Mouse (Mus musculus): ENCODE measurements at regions not wholly inside any gene's neighbourhood (a gene's known extent, or its start where the extent isn't known, plus 50 kb on each side); places are given as distances from the start of the nearest gene placed in this dataset.

- DNase-seq (ENCODE audit: low spot score) (no peak), ATAC-seq (replicated peaks; ENCODE audit: low FRiP score, low read depth) (no peak)
- Histone ChIP-seq H3K9ac (ENCODE audit: low read depth, low read length) (no peak overlapping the region), H3K36me3 (ENCODE audit: insufficient read depth, low read length) (no peaks in the 10 kb centered on the region), H3K4me2 (ENCODE audit: low read length) (no peak overlapping the region), H3K27me3 (ENCODE audit: insufficient read depth, low read length) (no peaks in the 10 kb centered on the region), H3K4me3 (replicated peaks; ENCODE audit: low read depth, low read length) (no peak overlapping the region), H3K9me3 (replicated peaks; ENCODE audit: low read length) (no peaks in the 10 kb centered on the region), H3K27ac (no peak overlapping the region), H3K4me1 (replicated peaks; ENCODE audit: insufficient read depth, low read length) (no peaks in the 10 kb centered on the region)
- 74% methylated on average over 13 of the region's 13 CpGs for WGBS
- TF ChIP-seq CTCF (IDR thresholded peaks at IDR 0.05; ENCODE audit: low read depth), result no peak
These were observed 175.2 kb upstream of the Foxn2 start for GRCm38 (mm10) chr17:88265291-88265690.

GRCm38 (mm10) chr17:88268216-88268615, 172.3 kb upstream of the Foxn2 start:
- WGBS, result 85% methylated on average over 8 of the region's 8 CpGs

GRCm38 (mm10) chr17:88268802-88269201, 171.7 kb upstream of the Foxn2 start:
- no peak for TF ChIP-seq CTCF (IDR thresholded peaks at IDR 0.05; ENCODE audit: low read depth)

More at GRCm38 (mm10) chr17:88268216-88268615, 172.3 kb upstream of the Foxn2 start:
- Histone ChIP-seq H3K4me2 (ENCODE audit: low read length) (no peak overlapping the region), H3K4me3 (replicated peaks; ENCODE audit: low read depth, low read length) (no peak overlapping the region), H3K4me1 (replicated peaks; ENCODE audit: insufficient read depth, low read length) (no peaks in the 10 kb centered on the region), H3K27me3 (ENCODE audit: insufficient read depth, low read length) (no peaks in the 10 kb centered on the region), H3K36me3 (ENCODE audit: insufficient read depth, low read length) (no peaks in the 10 kb centered on the region), H3K9me3 (replicated peaks; ENCODE audit: low read length) (no peaks in the 10 kb centered on the region), H3K9ac (ENCODE audit: low read depth, low read length) (no peak overlapping the region), H3K27ac (no peak overlapping the region)
- no peak for ATAC-seq (replicated peaks; ENCODE audit: low FRiP score, low read depth)
- no peak for TF ChIP-seq CTCF (IDR thresholded peaks at IDR 0.05; ENCODE audit: low read depth)
- no peak for DNase-seq (ENCODE audit: low spot score)

GRCm38 (mm10) chr17:88270896-88271295, 169.6 kb upstream of the Foxn2 start:
- no peak for TF ChIP-seq CTCF (IDR thresholded peaks at IDR 0.05; ENCODE audit: low read depth)
- WGBS, result 74% methylated on average over 5 of the region's 5 CpGs
- no peaks in the 10 kb centered on the region for H3K4me1 ChIP-seq (replicated peaks; ENCODE audit: insufficient read depth, low read length)
- H3K9me3 ChIP-seq (replicated peaks; ENCODE audit: low read length), result no peaks in the 10 kb centered on the region
- DNase-seq (ENCODE audit: low spot score), result no peak
- no peaks in the 10 kb centered on the region for H3K27me3 ChIP-seq (ENCODE audit: insufficient read depth, low read length)
- ATAC-seq (replicated peaks; ENCODE audit: low FRiP score, low read depth), result no peak
- H3K27ac ChIP-seq, result no peak overlapping the region
- H3K4me2 ChIP-seq (ENCODE audit: low read length), result no peak overlapping the region
- H3K9ac ChIP-seq (ENCODE audit: low read depth, low read length), result no peak overlapping the region
- no peaks in the 10 kb centered on the region for H3K36me3 ChIP-seq (ENCODE audit: insufficient read depth, low read length)
- no peak overlapping the region for H3K4me3 ChIP-seq (replicated peaks; ENCODE audit: low read depth, low read length)

More at GRCm38 (mm10) chr17:88268802-88269201, 171.7 kb upstream of the Foxn2 start:
- Histone ChIP-seq H3K4me3 (replicated peaks; ENCODE audit: low read depth, low read length) (no peak overlapping the region), H3K4me2 (ENCODE audit: low read length) (no peak overlapping the region), H3K27ac (no peak overlapping the region), H3K9ac (ENCODE audit: low read depth, low read length) (no peak overlapping the region), H3K36me3 (ENCODE audit: insufficient read depth, low read length) (no peaks in the 10 kb centered on the region), H3K4me1 (replicated peaks; ENCODE audit: insufficient read depth, low read length) (no peaks in the 10 kb centered on the region), H3K27me3 (ENCODE audit: insufficient read depth, low read length) (no peaks in the 10 kb centered on the region), H3K9me3 (replicated peaks; ENCODE audit: low read length) (no peaks in the 10 kb centered on the region)
- WGBS, result 96% methylated on average over 14 of the region's 14 CpGs
- DNase-seq (ENCODE audit: low spot score), result no peak
- no peak for ATAC-seq (replicated peaks; ENCODE audit: low FRiP score, low read depth)

GRCm38 (mm10) chr17:88272161-88272560, 168.3 kb upstream of the Foxn2 start:
- no peak overlapping the region for H3K27ac ChIP-seq
- TF ChIP-seq CTCF (IDR thresholded peaks at IDR 0.05; ENCODE audit: low read depth), result no peak
- ATAC-seq (replicated peaks; ENCODE audit: low FRiP score, low read depth) (no peak), DNase-seq (ENCODE audit: low spot score) (no peak)
- no peak overlapping the region for H3K4me3 ChIP-seq (replicated peaks; ENCODE audit: low read depth, low read length)
- H3K36me3 ChIP-seq (ENCODE audit: insufficient read depth, low read length), result no peaks in the 10 kb centered on the region
- H3K9me3 ChIP-seq (replicated peaks; ENCODE audit: low read length), result no peaks in the 10 kb centered on the region
- no peaks in the 10 kb centered on the region for H3K27me3 ChIP-seq (ENCODE audit: insufficient read depth, low read length)
- 96% methylated on average over 5 of the region's 5 CpGs for WGBS
- H3K9ac ChIP-seq (ENCODE audit: low read depth, low read length), result no peak overlapping the region
- no peak overlapping the region for H3K4me2 ChIP-seq (ENCODE audit: low read length)
- H3K4me1 ChIP-seq (replicated peaks; ENCODE audit: insufficient read depth, low read length), result no peaks in the 10 kb centered on the region

- H3K4me3 ChIP-seq (replicated peaks; ENCODE audit: low read depth, low read length), result no peak overlapping the region
- H3K9me3 ChIP-seq (replicated peaks; ENCODE audit: low read length), result no peaks in the 10 kb centered on the region
- no peaks in the 10 kb centered on the region for H3K36me3 ChIP-seq (ENCODE audit: insufficient read depth, low read length)
- H3K27me3 ChIP-seq (ENCODE audit: insufficient read depth, low read length), result no peaks in the 10 kb centered on the region
- no peaks in the 10 kb centered on the region for H3K4me1 ChIP-seq (replicated peaks; ENCODE audit: insufficient read depth, low read length)
- WGBS, result 80% methylated on average over 9 of the region's 9 CpGs
- TF ChIP-seq CTCF (IDR thresholded peaks at IDR 0.05; ENCODE audit: low read depth), result no peak
- peak overlapping the region; percentile 75 for H3K27ac ChIP-seq
- no peak for DNase-seq (ENCODE audit: low spot score)
- ATAC-seq (replicated peaks; ENCODE audit: low FRiP score, low read depth), result no peak
- no peak overlapping the region for H3K4me2 ChIP-seq (ENCODE audit: low read length)
- no peak overlapping the region for H3K9ac ChIP-seq (ENCODE audit: low read depth, low read length)
These were observed 167.0 kb upstream of the Foxn2 start for GRCm38 (mm10) chr17:88273520-88273919.

GRCm38 (mm10) chr17:88274003-88274698, 166.4 kb upstream of the Foxn2 start:
- ATAC-seq (replicated peaks; ENCODE audit: low FRiP score, low read depth) (peak; percentile 83), DNase-seq (ENCODE audit: low spot score) (peak; percentile 81)
- Histone ChIP-seq H3K4me1 (replicated peaks; ENCODE audit: insufficient read depth, low read length) (no peaks in the 10 kb centered on the region), H3K4me2 (ENCODE audit: low read length) (peak overlapping the region; percentile 13), H3K4me3 (replicated peaks; ENCODE audit: low read depth, low read length) (no peak overlapping the region), H3K9me3 (replicated peaks; ENCODE audit: low read length) (no peaks in the 10 kb centered on the region), H3K9ac (ENCODE audit: low read depth, low read length) (no peak overlapping the region), H3K36me3 (ENCODE audit: insufficient read depth, low read length) (no peaks in the 10 kb centered on the region), H3K27me3 (ENCODE audit: insufficient read depth, low read length) (no peaks in the 10 kb centered on the region), H3K27ac (peak overlapping the region; percentile 75)
- WGBS, result 46% methylated on average over 14 of the region's 14 CpGs
- no peak for TF ChIP-seq CTCF (IDR thresholded peaks at IDR 0.05; ENCODE audit: low read depth)

Data from kidney, postnatal 0 days (tissue).